Mouse (Mus musculus) brain, adult 2 months (tissue): ENCODE measurements at regions not wholly inside any gene's neighbourhood (a gene's known extent, or its start where the extent isn't known, plus 50 kb on each side); places are given as distances from the start of the nearest gene placed in this dataset.
A peak's percentile ranks its signal among the peaks of the same experiment; 100 is the strongest.

ENCODE experiments used
- DNase-seq: peaks from one replicate; pipeline ENCODE4 v3.0.0; 2011; ENCODE audit warnings: low read depth, low spot score

DNA sequence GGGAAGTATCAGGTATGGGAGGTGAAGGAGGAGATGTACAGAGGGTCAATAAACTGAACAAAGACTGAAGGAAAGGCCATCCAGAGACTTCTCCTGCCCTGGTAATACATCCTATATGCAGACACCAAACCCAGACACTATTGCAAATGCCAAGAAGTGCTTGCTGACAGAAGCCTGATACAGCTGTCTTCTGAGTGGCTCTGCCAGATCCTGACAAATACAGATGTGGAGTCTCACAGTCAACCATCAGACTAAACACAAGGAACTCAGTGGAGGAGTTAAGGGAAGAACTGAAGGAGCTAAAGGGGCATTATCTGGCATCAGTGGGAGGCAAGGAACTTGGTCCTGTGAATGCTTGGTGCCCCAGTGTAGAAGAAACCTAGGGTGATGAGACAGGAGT lies 557.1 kb downstream of the Speer2 start:
- no peak for DNase-seq

DNA sequence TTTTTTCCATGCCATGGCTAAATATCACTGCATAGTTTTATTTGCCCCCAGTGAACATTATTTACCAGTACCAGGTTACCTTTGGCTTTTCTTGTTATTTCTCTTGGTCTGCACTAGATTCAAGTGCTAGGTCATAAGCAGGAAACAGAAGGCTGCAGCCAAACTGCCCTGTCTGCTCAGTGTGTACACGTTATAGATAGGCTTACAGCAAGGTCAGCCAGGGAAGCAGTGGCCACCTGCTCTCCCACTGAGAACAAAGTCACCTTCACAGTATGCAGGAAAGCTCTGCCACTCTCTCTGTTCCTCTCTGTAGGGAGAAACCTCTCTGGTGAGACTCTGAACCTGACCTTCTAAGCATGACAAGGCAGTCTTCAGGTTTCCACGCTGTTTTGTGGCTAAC lies 561.0 kb downstream of the Speer2 start:
- DNase-seq: peak; percentile 10
